Mouse (Mus musculus) lung, embryonic 14.5 days (tissue): ENCODE measurements around the gene Ces1e. TPM values are rescaled to one million over a fixed set of nuclear protein-coding genes. Genes with fewer than 3 reads are reported as not detected.

Experiments
- ATAC-seq: fragments of 200-750 bp; cut with Nextera tagmentation; 2 replicates; pipeline ENCODE4 v1.8.0; 2017; ENCODE audit warnings: mild to moderate bottlenecking, moderate TSS enrichment, moderate library complexity; ENCODE audit not compliant: insufficient read depth
- DNase-seq: peaks from one replicate; pipeline ENCODE4 v3.0.0-alpha.2; 2015
- H3K27ac ChIP-seq: fragments of 300-500 bp; sonication (generic); 2 replicates; pipeline ENCODE4 v1.5.1; 2014; ENCODE audit warnings: low read depth, mild to moderate bottlenecking, moderate library complexity
- H3K27me3 ChIP-seq: fragments of 300-500 bp; sonication (generic); 2 replicates; pipeline ENCODE4 v1.6.1; 2014; ENCODE audit warnings: low read length, control low read depth; ENCODE audit not compliant: insufficient read depth
- H3K36me3 ChIP-seq: fragments of 300-500 bp; sonication (generic); 2 replicates; pipeline ENCODE4 v1.6.1; 2014; ENCODE audit warnings: control low read depth; ENCODE audit not compliant: insufficient read depth
- H3K4me1 ChIP-seq: fragments of 300-500 bp; sonication (generic); 2 replicates; pipeline ENCODE4 v1.6.1; 2014; ENCODE audit warnings: antibody characterized with exemption, control low read depth; ENCODE audit not compliant: insufficient read depth
- H3K4me2 ChIP-seq: fragments of 300-500 bp; sonication (generic); 2 replicates; pipeline ENCODE4 v1.6.1; 2014; ENCODE audit warnings: mild to moderate bottlenecking
- H3K4me3 ChIP-seq: fragments of 300-500 bp; sonication (generic); 2 replicates; pipeline ENCODE4 v1.5.1; 2014; ENCODE audit warnings: low read depth, low read length
- H3K9ac ChIP-seq: fragments of 300-500 bp; sonication (generic); 2 replicates; pipeline ENCODE4 v1.6.1; 2014
- H3K9me3 ChIP-seq: fragments of 300-500 bp; sonication (generic); 2 replicates; pipeline ENCODE4 v1.6.1; 2016; ENCODE audit warnings: low read depth, low read length, control low read depth
- CTCF ChIP-seq: IDR thresholded peaks from 2 replicates; pipeline ENCODE4 v1.5.1; 2016; ENCODE audit warnings: antibody characterized with exemption, low read depth
- WGBS: fragments of 180-500 bp; shearing (Covaris S2); extraction: QIAGEN DNeasy Blood & Tissue Kit; methylation state at CpG from one replicate; pipeline ENCODE4 v1.1.7; 2014; 5-methylcytosine and 5-hydroxymethylcytosine counted together
- polyA plus RNA-seq: library from polyadenylated mRNA; unstranded; fragments of >200 nt; fragmentation: Nextera tagmentation; extraction: Ambion mirVana; gene quantifications from 2 replicates; pipeline ENCODE4 v1.2.1, GENCODE M21; 2014

Ces1e gene
- polyA plus RNA-seq, 1 experiment from 2014 or later = 0.17 TPM

DNA sequence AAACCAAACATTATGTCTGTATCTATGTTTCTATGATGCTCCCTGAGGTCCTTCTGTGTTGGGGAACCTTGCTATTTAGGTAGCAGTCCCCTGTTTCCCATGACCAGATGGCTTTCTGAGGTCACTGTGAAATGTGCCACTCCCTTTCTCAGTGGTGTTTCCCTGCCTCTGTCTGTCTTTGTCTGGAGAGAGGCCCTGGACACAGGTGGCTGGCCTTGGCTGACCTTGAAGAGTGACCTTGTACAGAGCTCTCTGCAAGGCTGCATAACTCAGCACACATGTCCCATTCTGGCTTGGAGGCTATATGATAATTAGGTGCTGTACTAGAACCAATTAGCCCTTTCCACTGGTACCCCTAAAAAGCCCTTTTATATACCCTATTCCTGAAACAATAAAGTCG, 52.8 kb downstream of the Ces1e start:
- Histone ChIP-seq H3K9me3 (no peaks in the 10 kb centered on the region), H3K27ac (no peak overlapping the region), H3K4me3 (no peak overlapping the region), H3K4me1 (no peaks in the 10 kb centered on the region), H3K27me3 (no peaks in the 10 kb centered on the region), H3K4me2 (no peak overlapping the region), H3K9ac (no peak overlapping the region), H3K36me3 (no peaks in the 10 kb centered on the region)
- TF ChIP-seq CTCF = no peak
- no peak for DNase-seq
- WGBS = 61% methylated on average over 1 of the region's 1 CpGs
- no peak for ATAC-seq

- ATAC-seq (no peak), DNase-seq (no peak)
- H3K27ac ChIP-seq = no peak overlapping the region
- H3K36me3 ChIP-seq = no peaks in the 10 kb centered on the region
- H3K4me2 ChIP-seq = no peak overlapping the region
- 85% methylated on average over 2 of the region's 2 CpGs for WGBS
- TF ChIP-seq CTCF = no peak
- no peaks in the 10 kb centered on the region for H3K9me3 ChIP-seq
- no peaks in the 10 kb centered on the region for H3K4me1 ChIP-seq
- no peak overlapping the region for H3K9ac ChIP-seq
- H3K27me3 ChIP-seq = no peaks in the 10 kb centered on the region
- H3K4me3 ChIP-seq = no peak overlapping the region
These were observed 54.9 kb downstream of the Ces1e start for GRCm38 (mm10) chr8:93174554-93174953.

- Histone ChIP-seq H3K27ac (no peak overlapping the region), H3K4me1 (no peaks in the 10 kb centered on the region), H3K4me2 (no peak overlapping the region), H3K9ac (no peak overlapping the region), H3K9me3 (no peaks in the 10 kb centered on the region), H3K36me3 (no peaks in the 10 kb centered on the region), H3K27me3 (no peaks in the 10 kb centered on the region), H3K4me3 (no peak overlapping the region)
- no peak for TF ChIP-seq CTCF
- peak; percentile 87 for ATAC-seq
- DNase-seq = peak; percentile 74
- 20% methylated on average over 1 of the region's 1 CpGs for WGBS
These were observed 57.4 kb downstream of the Ces1e start for GRCm38 (mm10) chr8:93171846-93172590.

- ATAC-seq (no peak), DNase-seq (no peak)
- Histone ChIP-seq H3K27me3 (no peaks in the 10 kb centered on the region), H3K9me3 (no peaks in the 10 kb centered on the region), H3K36me3 (no peaks in the 10 kb centered on the region), H3K4me3 (no peak overlapping the region), H3K9ac (no peak overlapping the region), H3K27ac (no peak overlapping the region), H3K4me2 (no peak overlapping the region), H3K4me1 (no peaks in the 10 kb centered on the region)
- 86% methylated on average over 1 of the region's 1 CpGs for WGBS
- no peak for TF ChIP-seq CTCF
These were observed 66.1 kb downstream of the Ces1e start for GRCm38 (mm10) chr8:93163363-93163762.

DNA sequence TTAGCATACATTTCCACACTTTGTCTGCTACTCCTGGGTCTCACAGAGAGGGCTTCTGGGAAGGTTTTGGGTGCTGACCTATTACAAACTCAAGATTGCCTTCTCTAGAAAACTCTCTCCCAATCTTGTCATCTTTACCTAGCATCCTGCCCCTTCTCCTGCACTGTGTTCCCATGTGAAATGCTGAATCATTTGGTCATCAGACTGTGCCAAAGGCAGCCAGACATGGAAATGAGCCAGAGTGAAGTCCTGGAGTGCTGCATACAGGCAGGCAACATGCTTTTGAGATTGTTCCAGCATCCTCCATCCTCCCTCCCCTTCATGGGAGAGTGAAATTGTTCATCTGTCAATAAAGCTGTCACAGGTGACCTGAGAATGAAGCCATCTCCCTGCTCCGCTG, 78.0 kb downstream of the Ces1e start:
- H3K4me3 ChIP-seq = no peak overlapping the region
- H3K9me3 ChIP-seq = no peaks in the 10 kb centered on the region
- no peak for TF ChIP-seq CTCF
- H3K4me1 ChIP-seq = no peaks in the 10 kb centered on the region
- H3K4me2 ChIP-seq = no peak overlapping the region
- DNase-seq (no peak), ATAC-seq (no peak)
- H3K27ac ChIP-seq = no peak overlapping the region
- no peak overlapping the region for H3K9ac ChIP-seq
- 90% methylated on average over 1 of the region's 1 CpGs for WGBS
- no peaks in the 10 kb centered on the region for H3K36me3 ChIP-seq
- no peaks in the 10 kb centered on the region for H3K27me3 ChIP-seq

Other genes starting within 250 kb of the Ces1e start
- not detected in 2 replicates for gene Ces1a, start 181.4 kb downstream of the Ces1e start, polyA plus RNA-seq
- gene Ces1b, start 149.6 kb downstream of the Ces1e start, polyA plus RNA-seq = not detected in 2 replicates
- not detected in 2 replicates for gene Ces1c, start 98.3 kb downstream of the Ces1e start, polyA plus RNA-seq
- gene Ces1d, start 31.8 kb downstream of the Ces1e start, polyA plus RNA-seq = 17.6 and 18.5 TPM in 2 replicates
- 4.3 and 5.6 TPM in 2 replicates for gene Ces1f, start 50.1 kb upstream of the Ces1e start, polyA plus RNA-seq
- 0.46 and 0.55 TPM in 2 replicates for gene Ces1g, start 107.7 kb upstream of the Ces1e start, polyA plus RNA-seq
- not detected in 2 replicates for gene Ces1h, start 150.1 kb upstream of the Ces1e start, polyA plus RNA-seq